Mouse (Mus musculus) c-Kit-negative CD71-positive TER-119-positive erythroid progenitor cells, embryonic 14.5 days (primary cell): ENCODE measurements around the gene Nos3.

ENCODE experiments used
- DNase-seq: peaks from one replicate; pipeline ENCODE4 v3.0.0-alpha.2; 2013; ENCODE audit warnings: low read depth, low spot score

Nos3 gene

GRCm38 (mm10) chr5:24399686-24400085, 35.1 kb downstream of the Nos3 start:
- DNase-seq = no peak

GRCm38 (mm10) chr5:24400362-24400761, 35.8 kb downstream of the Nos3 start:
- no peak for DNase-seq

GRCm38 (mm10) chr5:24400911-24401605, 36.4 kb downstream of the Nos3 start:
- DNase-seq = no peak

- no peak for DNase-seq
These were observed 37.4 kb downstream of the Nos3 start for GRCm38 (mm10) chr5:24401969-24402368.

GRCm38 (mm10) chr5:24404594-24405360, 40.2 kb downstream of the Nos3 start:
- no peak for DNase-seq

- no peak for DNase-seq
These were observed 40.8 kb downstream of the Nos3 start for GRCm38 (mm10) chr5:24405389-24405876.

GRCm38 (mm10) chr5:24408651-24409050, 44.0 kb downstream of the Nos3 start:
- no peak for DNase-seq

GRCm38 (mm10) chr5:24409466-24409865, 44.9 kb downstream of the Nos3 start:
- DNase-seq = no peak

GRCm38 (mm10) chr5:24412063-24412462, 47.5 kb downstream of the Nos3 start:
- DNase-seq = no peak

- DNase-seq = no peak
These were observed 48.6 kb downstream of the Nos3 start, which contains the start of gene Asic3 for GRCm38 (mm10) chr5:24413042-24413693. TSS of gene Asic3 (plus strand) at chr5:24413392.

- no peak for DNase-seq
These were observed 49.3 kb downstream of the Nos3 start for GRCm38 (mm10) chr5:24413938-24414337.

- DNase-seq = peak; percentile 28
These were observed 51.7 kb downstream of the Nos3 start for GRCm38 (mm10) chr5:24416222-24416736.

GRCm38 (mm10) chr5:24417587-24417986, 53.0 kb downstream of the Nos3 start:
- DNase-seq = no peak

- DNase-seq = no peak
These were observed 55.8 kb downstream of the Nos3 start for GRCm38 (mm10) chr5:24420381-24420780.

- peak; percentile 94 for DNase-seq
These were observed 58.8 kb downstream of the Nos3 start, which contains the start of the genes Cdk5 and Slc4a2 for GRCm38 (mm10) chr5:24423129-24424003. TSS of gene Cdk5 (minus strand) at chr5:24423530. TSS of gene Slc4a2 (plus strand) at chr5:24423837.

- DNase-seq = peak; percentile 40
These were observed 59.6 kb downstream of the Nos3 start for GRCm38 (mm10) chr5:24424004-24424781.

- DNase-seq = peak; percentile 71
These were observed 60.3 kb downstream of the Nos3 start for GRCm38 (mm10) chr5:24424861-24425411.

GRCm38 (mm10) chr5:24425421-24426036, 60.9 kb downstream of the Nos3 start:
- DNase-seq = no peak

- DNase-seq = no peak
These were observed 61.4 kb downstream of the Nos3 start for GRCm38 (mm10) chr5:24426037-24426432.
